ENCODE assay signal across 9 mouse cellular contexts in genomic region chr6:135322749-135323148, GRCm38 (mm10). TPM values are rescaled to one million over a fixed set of nuclear protein-coding genes. Genes with fewer than 3 reads are reported as not detected.
DNase-seq lines count a peak whose midpoint lies in the region; ATAC-seq lines count a peak whose summit lies in the region.
"Had no signal": no experiment of that assay in that cellular context is flagged by ENCODE, and none has a peak within 500 bp of the region (broad histone marks: within the 10 kb centered on the region; RNA-seq: fewer than 3 reads in every experiment).

No protein-coding gene starts in this region.

- no peaks in the 10 kb centered on the region for H3K36me3 ChIP-seq in forebrain, embryonic 10.5 days (replicated peaks)
- no peaks in the 10 kb centered on the region for H3K36me3 ChIP-seq in forebrain, embryonic 15.5 days
- H3K36me3 ChIP-seq in lung, embryonic 16.5 days (ENCODE audit: control insufficient read depth, insufficient read depth, low read length): no peaks in the 10 kb centered on the region
- H3K36me3 ChIP-seq: liver, embryonic 15.5 days had no signal

- WGBS in forebrain, embryonic 10.5 days: 70% methylated on average over 7 of the region's 7 CpGs
- 76% methylated on average over 7 of the region's 7 CpGs for WGBS in forebrain, embryonic 15.5 days
- WGBS in lung, embryonic 16.5 days: 52% methylated on average over 7 of the region's 7 CpGs

- H3K27me3 ChIP-seq in forebrain, embryonic 10.5 days (ENCODE audit: poor library complexity, severe bottlenecking): no peaks in the 10 kb centered on the region
- H3K27me3 ChIP-seq in forebrain, embryonic 15.5 days: no peaks in the 10 kb centered on the region
- no peaks in the 10 kb centered on the region for H3K27me3 ChIP-seq in lung, embryonic 16.5 days (ENCODE audit: control insufficient read depth, insufficient read depth, low read depth, low read length)

- H3K27ac ChIP-seq in forebrain, embryonic 10.5 days: peak overlapping the region; percentile 59
- H3K27ac ChIP-seq in forebrain, embryonic 15.5 days (replicated peaks): no peak overlapping the region
- H3K27ac ChIP-seq in lung, embryonic 16.5 days (ENCODE audit: low read length): peak overlapping the region; percentile 95
- H3K27ac ChIP-seq: liver, embryonic 15.5 days had no signal

- no peak overlapping the region for H3K9ac ChIP-seq in forebrain, embryonic 15.5 days (replicated peaks)
- peak overlapping the region; percentile 21; the same call in 1 of the 2 replicates for H3K9ac ChIP-seq in lung, embryonic 16.5 days (ENCODE audit: low read length)
- H3K9ac ChIP-seq: liver, embryonic 15.5 days had no signal

- no peak overlapping the region for H3K4me2 ChIP-seq in forebrain, embryonic 15.5 days (replicated peaks)
- peak overlapping the region; percentile 43 for H3K4me2 ChIP-seq in lung, embryonic 16.5 days (ENCODE audit: low read depth, low read length)

- no peak for ATAC-seq in forebrain, embryonic 15.5 days (replicated peaks)
- ATAC-seq in lung, embryonic 16.5 days (ENCODE audit: low read depth): peak; percentile 49

- peaks cover 13% of the 10 kb centered on the region for H3K4me1 ChIP-seq in forebrain, embryonic 10.5 days
- peaks cover 11% of the 10 kb centered on the region for H3K4me1 ChIP-seq in forebrain, embryonic 15.5 days
- peaks cover 34% of the 10 kb centered on the region for H3K4me1 ChIP-seq in lung, embryonic 16.5 days (replicated peaks; ENCODE audit: control insufficient read depth, insufficient read depth, low read length)

- no peaks in the 10 kb centered on the region for H3K9me3 ChIP-seq in forebrain, embryonic 10.5 days
- no peaks in the 10 kb centered on the region for H3K9me3 ChIP-seq in forebrain, embryonic 15.5 days
- H3K9me3 ChIP-seq in lung, embryonic 16.5 days (ENCODE audit: control insufficient read depth, low read length): no peaks in the 10 kb centered on the region
- H3K9me3 ChIP-seq: liver, embryonic 15.5 days had no signal

- H3K4me3 ChIP-seq in forebrain, embryonic 10.5 days: no peak overlapping the region
- no peak overlapping the region for H3K4me3 ChIP-seq in forebrain, embryonic 15.5 days
- H3K4me3 ChIP-seq in lung, embryonic 16.5 days (ENCODE audit: low read length): peak overlapping the region; percentile 15; the same call in 1 of the 2 replicates
- H3K4me3 ChIP-seq: liver, embryonic 15.5 days had no signal

- no peak for DNase-seq in forebrain, embryonic 10.5 days (ENCODE audit: extremely low spot score, low spot score)
- DNase-seq in 3T3-L1 (ENCODE audit: low read depth, low spot score): peak; percentile 90
- peak; percentile 12 for DNase-seq in induced T-regulatory cell, adult 2 months (ENCODE audit: low read depth)
- DNase-seq in cerebellum, postnatal 14 days: no peak
- DNase-seq in ovary, adult 18-20 months (ENCODE audit: low spot score): no peak
- no peak for DNase-seq in T-cell, adult 2 months (ENCODE audit: low spot score)

RNA-seq across cellular contexts. Expression of gene Pbp2, which starts 12.5 kb away (rescaled TPM):
- not detected in 2 replicates for polyA plus RNA-seq in forebrain, embryonic 10.5 days (2016; fragmentation: Nextera tagmentation; extraction: Ambion mirVana)
- not detected in 2 replicates for polyA plus RNA-seq in forebrain, embryonic 15.5 days (2015; fragmentation: Nextera tagmentation; extraction: Ambion mirVana)
- polyA plus RNA-seq in lung, embryonic 16.5 days (2015; fragmentation: Nextera tagmentation; extraction: Ambion mirVana): 0.15 and 0.49 TPM in 2 replicates
- polyA plus RNA-seq: liver, embryonic 15.5 days had no signal

RNA-seq across cellular contexts. Expression of gene Emp1, which starts 39.6 kb away (rescaled TPM):
- 3.4 and 5.1 TPM in 2 replicates for polyA plus RNA-seq in forebrain, embryonic 10.5 days (2016; fragmentation: Nextera tagmentation; extraction: Ambion mirVana)
- polyA plus RNA-seq in forebrain, embryonic 15.5 days (2015; fragmentation: Nextera tagmentation; extraction: Ambion mirVana): 4.9 and 5.6 TPM in 2 replicates
- polyA plus RNA-seq in lung, embryonic 16.5 days (2015; fragmentation: Nextera tagmentation; extraction: Ambion mirVana): 114 TPM in 2 replicates

Comparison
In these comparisons a context has a peak if more than half of its experiments do, and no peak if none do; other contexts are left out.
1. DNase-seq: peak in 3T3-L1 (single experiment) and induced T-regulatory cell, adult 2 months (single experiment); none in forebrain, embryonic 10.5 days (single experiment), cerebellum, postnatal 14 days (0 of 2), ovary, adult 18-20 months (single experiment) and T-cell, adult 2 months (single experiment).
2. RNA of gene Emp1, which starts 39.6 kb away (polyA plus RNA-seq): 114 TPM in lung, embryonic 16.5 days; 4.9 to 5.6 TPM in forebrain, embryonic 15.5 days and 3.4 to 5.1 TPM in forebrain, embryonic 10.5 days; every median in the first group is over 10 times any median in the second.